Mouse (Mus musculus) hindbrain, embryonic 14.5 days (tissue): Measurements from ENCODE around the gene 1700022I11Rik. TPM values are rescaled to one million over a fixed set of nuclear protein-coding genes. Genes with fewer than 3 reads are reported as not detected.

Experiments
- ATAC-seq: fragments of 200-750 bp; cut with Nextera tagmentation; 2 replicates; pipeline ENCODE4 v1.8.0; 2017; ENCODE audit warnings: moderate number of reproducible peaks, mild to moderate bottlenecking, moderate TSS enrichment, moderate library complexity; ENCODE audit not compliant: low FRiP score
- DNase-seq: peaks from one replicate; pipeline ENCODE4 v3.0.0-alpha.2; 2015; ENCODE audit warnings: low spot score
- H3K27ac ChIP-seq: fragments of 300-500 bp; sonication (generic); 2 replicates; pipeline ENCODE4 v1.5.1; 2014; ENCODE audit warnings: mild to moderate bottlenecking, moderate library complexity
- H3K27me3 ChIP-seq: fragments of 300-500 bp; sonication (generic); 2 replicates; pipeline ENCODE4 v1.6.1; 2014; ENCODE audit warnings: mild to moderate bottlenecking, low read length, mixed read lengths; ENCODE audit not compliant: control insufficient read depth, insufficient read depth
- H3K36me3 ChIP-seq: fragments of 300-500 bp; sonication (generic); replicated peaks from 2 replicates; pipeline ENCODE4 v1.6.1; 2014; ENCODE audit not compliant: control insufficient read depth, insufficient read depth
- H3K4me1 ChIP-seq: fragments of 300-500 bp; sonication (generic); replicated peaks from 2 replicates; pipeline ENCODE4 v1.6.1; 2014; ENCODE audit warnings: antibody characterized with exemption, low read length, mixed read lengths; ENCODE audit not compliant: control insufficient read depth, insufficient read depth
- H3K4me2 ChIP-seq: fragments of 300-500 bp; sonication (generic); replicated peaks from 2 replicates; pipeline ENCODE4 v1.6.1; 2014; ENCODE audit warnings: mild to moderate bottlenecking, moderate library complexity
- H3K4me3 ChIP-seq: fragments of 300-500 bp; sonication (generic); replicated peaks from 2 replicates; pipeline ENCODE4 v1.5.1; 2014; ENCODE audit warnings: mild to moderate bottlenecking, low read length
- H3K9ac ChIP-seq: fragments of 300-500 bp; sonication (generic); 2 replicates; pipeline ENCODE4 v1.6.1; 2014
- H3K9me3 ChIP-seq: fragments of 300-500 bp; sonication (generic); 2 replicates; pipeline ENCODE4 v1.6.1; 2016; ENCODE audit warnings: low read length; ENCODE audit not compliant: control insufficient read depth
- WGBS: fragments of 180-500 bp; shearing (Covaris S2); extraction: QIAGEN DNeasy Blood & Tissue Kit; methylation state at CpG from one replicate; pipeline ENCODE4 v1.1.7; 2014; 5-methylcytosine and 5-hydroxymethylcytosine counted together
- polyA plus RNA-seq: library from polyadenylated mRNA; unstranded; fragments of >200 nt; fragmentation: Nextera tagmentation; extraction: Ambion mirVana; gene quantifications from 2 replicates; pipeline ENCODE4 v1.2.1, GENCODE M21; 2014

The 1700022I11Rik gene
- polyA plus RNA-seq, 1 experiment from 2014 or later: 0.71 TPM

- Histone ChIP-seq H3K27me3 (no peaks in the 10 kb centered on the region), H3K4me2 (no peak overlapping the region), H3K4me1 (peaks cover 35% of the 10 kb centered on the region), H3K27ac (no peak overlapping the region), H3K4me3 (no peak overlapping the region), H3K9me3 (no peaks in the 10 kb centered on the region), H3K9ac (no peak overlapping the region), H3K36me3 (peaks cover 54% of the 10 kb centered on the region)
- DNase-seq (no peak), ATAC-seq (no peak)
- 95% methylated on average over 17 of the region's 17 CpGs for WGBS
Observed at GRCm38 (mm10) chr4:42956581-42956980, 12.8 kb upstream of the 1700022I11Rik start.

DNA sequence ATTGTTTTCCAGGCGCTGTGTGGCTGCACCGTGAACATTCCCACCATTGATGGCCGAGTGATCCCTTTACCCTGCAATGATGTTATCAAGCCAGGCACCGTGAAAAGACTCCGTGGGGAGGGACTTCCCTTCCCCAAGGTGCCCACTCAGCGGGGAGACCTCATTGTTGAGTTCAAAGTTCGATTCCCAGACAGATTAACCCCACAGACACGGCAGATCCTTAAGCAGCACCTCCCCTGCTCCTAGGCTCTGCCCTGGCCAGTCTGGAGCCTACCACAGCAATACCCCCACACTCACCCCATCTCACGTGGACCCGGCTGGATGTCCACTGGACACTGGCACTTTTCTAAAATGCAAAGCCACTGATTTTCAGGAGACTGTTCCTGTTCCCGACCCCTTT is 12.1 kb upstream of the 1700022I11Rik start:
- H3K4me3 ChIP-seq: no peak overlapping the region
- H3K9me3 ChIP-seq: no peaks in the 10 kb centered on the region
- H3K4me1 ChIP-seq: peaks cover 28% of the 10 kb centered on the region
- H3K4me2 ChIP-seq: no peak overlapping the region
- no peak overlapping the region for H3K9ac ChIP-seq
- H3K27ac ChIP-seq: no peak overlapping the region
- H3K36me3 ChIP-seq: peaks cover 54% of the 10 kb centered on the region
- no peaks in the 10 kb centered on the region for H3K27me3 ChIP-seq
- DNase-seq (no peak), ATAC-seq (no peak)
- WGBS: 83% methylated on average over 11 of the region's 11 CpGs

DNA sequence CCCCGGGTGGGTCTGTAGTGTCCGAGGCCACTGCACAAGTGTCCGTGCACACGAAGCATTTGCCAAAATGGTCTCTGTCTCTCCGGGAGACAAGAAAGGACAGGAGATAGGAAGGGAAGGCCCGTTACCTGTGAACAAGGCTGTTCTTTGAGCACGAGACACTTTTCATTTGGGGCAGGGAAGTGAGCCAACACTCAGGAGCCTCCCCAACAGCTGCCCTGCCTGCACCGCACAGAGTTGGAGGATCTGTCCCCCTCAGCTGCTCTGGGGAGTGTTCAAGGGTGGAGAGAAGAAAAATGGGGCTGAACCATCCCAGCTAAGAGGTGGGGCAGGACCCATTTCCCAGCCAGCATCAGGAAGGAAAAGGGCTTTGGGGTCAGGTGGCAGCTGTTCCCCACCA is 11.4 kb upstream of the 1700022I11Rik start:
- Histone ChIP-seq H3K9ac (no peak overlapping the region), H3K36me3 (peaks cover 53% of the 10 kb centered on the region), H3K27me3 (no peaks in the 10 kb centered on the region), H3K27ac (no peak overlapping the region), H3K4me2 (no peak overlapping the region), H3K9me3 (no peaks in the 10 kb centered on the region), H3K4me1 (peaks cover 21% of the 10 kb centered on the region), H3K4me3 (no peak overlapping the region)
- DNase-seq: no peak
- 91% methylated on average over 8 of the region's 8 CpGs for WGBS
- no peak for ATAC-seq

GRCm38 (mm10) chr4:42958942-42959341 is 10.5 kb upstream of the 1700022I11Rik start:
- 69% methylated on average over 8 of the region's 8 CpGs for WGBS
- H3K4me2 ChIP-seq: no peak overlapping the region
- H3K9me3 ChIP-seq: no peaks in the 10 kb centered on the region
- ATAC-seq (no peak), DNase-seq (no peak)
- H3K36me3 ChIP-seq: peaks cover 43% of the 10 kb centered on the region
- H3K9ac ChIP-seq: no peak overlapping the region
- H3K27ac ChIP-seq: peak overlapping the region; percentile 7; the same call in 1 of the 2 replicates
- peaks cover 12% of the 10 kb centered on the region for H3K4me1 ChIP-seq
- no peaks in the 10 kb centered on the region for H3K27me3 ChIP-seq
- no peak overlapping the region for H3K4me3 ChIP-seq

GRCm38 (mm10) chr4:42959382-42959781 is 10.0 kb upstream of the 1700022I11Rik start:
- Histone ChIP-seq H3K27me3 (no peaks in the 10 kb centered on the region), H3K36me3 (peaks cover 43% of the 10 kb centered on the region), H3K4me3 (no peak overlapping the region), H3K4me2 (no peak overlapping the region), H3K27ac (no peak overlapping the region), H3K9ac (no peak overlapping the region), H3K4me1 (peaks cover 9% of the 10 kb centered on the region), H3K9me3 (no peaks in the 10 kb centered on the region)
- ATAC-seq (no peak), DNase-seq (no peak)
- 65% methylated on average over 4 of the region's 4 CpGs for WGBS

DNA sequence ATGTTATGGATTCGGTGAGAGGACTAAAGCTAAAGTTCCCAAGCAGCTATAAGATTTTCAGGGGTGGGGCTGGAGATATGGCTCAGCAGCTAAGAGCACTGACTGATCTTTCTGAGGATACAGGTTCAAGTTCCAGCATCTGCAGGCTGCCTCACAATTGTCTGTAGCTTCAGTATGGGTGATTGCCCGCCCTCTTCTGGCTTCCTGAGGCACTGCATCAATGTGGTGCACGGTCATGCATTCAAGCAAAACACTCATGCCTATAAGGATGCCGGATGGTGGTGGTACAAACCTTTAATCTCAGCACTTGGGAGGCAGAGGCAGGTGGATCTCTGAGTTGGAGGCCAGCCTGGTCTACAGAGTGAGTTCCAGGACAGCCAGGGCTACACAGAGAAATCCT is 7.8 kb upstream of the 1700022I11Rik start:
- H3K4me2 ChIP-seq: no peak overlapping the region
- H3K9ac ChIP-seq: no peak overlapping the region
- WGBS: 31% methylated on average over 4 of the region's 4 CpGs
- DNase-seq (peak; percentile 70), ATAC-seq (no peak)
- H3K36me3 ChIP-seq: peaks cover 23% of the 10 kb centered on the region
- peaks cover 4% of the 10 kb centered on the region; the same call in 1 of the 2 replicates for H3K4me1 ChIP-seq
- H3K9me3 ChIP-seq: no peaks in the 10 kb centered on the region
- H3K27me3 ChIP-seq: no peaks in the 10 kb centered on the region
- no peak overlapping the region for H3K4me3 ChIP-seq
- no peak overlapping the region for H3K27ac ChIP-seq

- Histone ChIP-seq H3K4me2 (no peak overlapping the region), H3K36me3 (peaks cover 5% of the 10 kb centered on the region), H3K9me3 (no peaks in the 10 kb centered on the region), H3K4me3 (no peak overlapping the region), H3K27ac (no peak overlapping the region), H3K27me3 (no peaks in the 10 kb centered on the region), H3K4me1 (peaks cover 4% of the 10 kb centered on the region; the same call in 1 of the 2 replicates), H3K9ac (no peak overlapping the region)
- ATAC-seq (no peak), DNase-seq (no peak)
- 98% methylated on average over 2 of the region's 2 CpGs for WGBS
Observed at GRCm38 (mm10) chr4:42963480-42963879, 5.9 kb upstream of the 1700022I11Rik start.

DNA sequence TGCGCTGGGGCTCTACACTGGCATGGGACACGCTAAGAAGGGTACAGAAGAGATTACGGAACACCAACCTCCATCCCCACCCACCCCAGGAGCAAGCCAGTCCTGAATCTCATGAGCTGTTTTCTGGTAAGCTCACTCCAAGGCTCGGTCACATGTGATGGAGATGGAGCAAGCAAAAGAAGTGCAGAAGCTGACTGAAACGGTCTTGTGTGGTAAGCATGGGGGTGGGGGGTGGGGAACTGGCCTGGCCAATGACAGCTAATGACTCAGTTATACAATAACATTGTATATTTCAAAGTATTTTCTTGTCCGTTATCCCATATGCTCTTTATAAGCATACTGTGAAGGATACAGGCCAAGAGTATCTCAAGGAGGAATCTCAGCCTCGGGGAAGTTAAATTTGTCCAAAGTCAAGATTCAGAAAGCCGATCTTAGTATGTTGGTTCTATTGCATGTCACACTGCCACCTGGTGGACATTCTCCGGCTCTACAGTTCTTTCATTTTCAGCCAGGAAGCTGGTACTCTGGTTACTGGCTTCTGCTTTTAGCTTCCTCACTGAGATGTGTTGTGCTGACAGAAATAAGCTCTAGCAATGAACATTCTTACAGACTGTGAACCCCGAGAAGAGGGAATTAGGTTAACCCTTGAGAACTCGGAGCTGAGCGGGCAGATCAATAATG is 4.2 kb upstream of the 1700022I11Rik start:
- Histone ChIP-seq H3K4me3 (no peak overlapping the region), H3K4me1 (peaks cover 4% of the 10 kb centered on the region; the same call in 1 of the 2 replicates), H3K4me2 (peak overlapping the region; percentile 25), H3K36me3 (no peaks in the 10 kb centered on the region), H3K27ac (no peak overlapping the region), H3K9me3 (no peaks in the 10 kb centered on the region), H3K27me3 (no peaks in the 10 kb centered on the region), H3K9ac (no peak overlapping the region)
- peak; percentile 44; the same call in 1 of the 2 replicates for ATAC-seq
- DNase-seq: peak; percentile 85
- WGBS: 14% methylated on average over 12 of the region's 12 CpGs

DNA sequence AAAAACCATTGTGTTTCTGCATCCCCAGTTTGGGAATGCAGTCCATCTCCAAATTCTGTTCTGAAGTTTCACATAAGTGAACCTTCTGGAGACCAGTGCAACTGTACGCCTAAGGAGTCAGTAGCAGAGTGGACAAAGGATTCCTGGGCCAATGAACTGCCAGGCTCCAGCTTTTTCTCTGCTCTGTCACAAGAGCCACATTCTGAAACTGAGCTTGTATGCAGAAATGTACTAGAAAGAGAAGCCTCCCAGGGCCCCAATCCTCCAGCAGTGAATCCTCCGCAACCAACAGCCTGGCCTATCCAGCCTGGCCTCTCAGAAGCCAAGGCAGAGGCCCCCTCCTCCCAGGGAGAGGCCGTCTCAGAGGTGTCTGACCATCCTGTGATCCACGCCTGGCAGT is 3.5 kb downstream of the 1700022I11Rik start:
- no peak for ATAC-seq
- WGBS: 81% methylated on average over 4 of the region's 4 CpGs
- Histone ChIP-seq H3K9ac (no peak overlapping the region), H3K36me3 (peaks cover 9% of the 10 kb centered on the region), H3K9me3 (no peaks in the 10 kb centered on the region), H3K27ac (no peak overlapping the region), H3K27me3 (no peaks in the 10 kb centered on the region), H3K4me2 (no peak overlapping the region), H3K4me1 (no peaks in the 10 kb centered on the region), H3K4me3 (no peak overlapping the region)
- no peak for DNase-seq

GRCm38 (mm10) chr4:42973868-42974267 is 4.5 kb downstream of the 1700022I11Rik start:
- no peak for DNase-seq
- Histone ChIP-seq H3K9me3 (no peaks in the 10 kb centered on the region), H3K4me3 (no peak overlapping the region), H3K9ac (no peak overlapping the region), H3K4me2 (no peak overlapping the region), H3K27ac (no peak overlapping the region), H3K27me3 (no peaks in the 10 kb centered on the region), H3K4me1 (no peaks in the 10 kb centered on the region), H3K36me3 (peaks cover 15% of the 10 kb centered on the region)
- 93% methylated on average over 5 of the region's 5 CpGs for WGBS
- no peak for ATAC-seq
